Mouse (Mus musculus): ENCODE measurements around the gene Aff3. TPM values are rescaled to one million over a fixed set of nuclear protein-coding genes. Genes with fewer than 3 reads are reported as not detected.

The Aff3 gene
- polyA plus RNA-seq, 1 experiment from 2014 or later = 33.1 TPM

DNA sequence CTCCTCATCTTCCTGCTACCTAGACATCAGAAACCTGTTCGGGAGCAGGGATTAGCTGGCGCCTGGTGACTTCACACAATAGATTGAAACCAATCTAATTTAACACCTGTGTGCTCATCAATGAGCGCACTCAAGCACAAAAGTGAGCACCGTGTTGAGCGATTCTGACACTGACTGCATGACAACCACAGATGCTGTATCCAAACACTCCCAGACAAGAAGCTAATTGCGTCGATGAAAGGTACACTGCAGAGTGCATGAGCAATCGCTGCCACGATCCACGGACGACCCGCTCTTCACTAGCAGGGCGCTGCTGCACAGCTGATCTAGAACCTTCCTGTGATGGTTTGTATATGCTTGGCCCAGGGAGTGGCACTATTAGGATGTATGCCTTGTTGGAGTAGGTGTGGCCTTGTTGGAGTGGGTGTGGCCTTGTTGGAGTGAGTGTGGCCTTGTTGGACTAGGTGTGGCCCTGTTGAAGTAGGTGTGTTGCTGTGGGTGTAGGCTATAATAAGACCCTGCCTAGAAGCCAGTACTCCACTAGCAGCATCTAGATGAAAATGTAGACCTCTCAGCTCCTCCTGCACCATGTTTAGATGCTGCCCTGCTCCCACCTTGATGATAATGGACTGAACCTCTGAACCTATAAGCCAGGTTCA lies 161.2 kb downstream of the Aff3 start:
- ATAC-seq (ENCODE audit: low FRiP score) = peak; percentile 50
- no peak overlapping the region for H3K4me3 ChIP-seq (replicated peaks)
- 59% methylated on average over 13 of the region's 13 CpGs for WGBS

DNA sequence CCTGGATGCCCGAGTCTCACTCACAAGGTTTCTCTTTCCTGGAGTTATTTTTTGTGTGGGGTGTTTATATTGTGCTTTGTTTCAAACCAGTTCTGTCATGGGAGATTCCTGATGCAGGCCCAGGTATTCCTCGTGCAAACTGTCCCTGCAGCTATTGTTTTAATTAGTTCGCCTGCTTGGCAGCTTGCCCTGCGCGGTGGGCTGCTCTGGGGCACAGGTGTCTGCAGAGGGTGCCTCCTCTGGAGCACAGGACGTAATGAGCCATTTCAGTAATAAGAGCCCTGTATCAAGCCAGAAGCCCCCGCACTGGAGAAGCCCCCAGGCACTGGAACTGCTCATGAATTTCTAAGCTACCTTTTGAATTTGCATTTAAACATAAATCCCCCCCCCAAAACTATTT lies 162.0 kb downstream of the Aff3 start:
- Histone ChIP-seq H3K4me3 (replicated peaks) (no peak overlapping the region), H3K9me3 (replicated peaks) (no peaks in the 10 kb centered on the region), H3K4me2 (no peak overlapping the region), H3K36me3 (no peaks in the 10 kb centered on the region), H3K27me3 (replicated peaks) (no peaks in the 10 kb centered on the region), H3K9ac (replicated peaks) (no peak overlapping the region), H3K4me1 (peaks cover 27% of the 10 kb centered on the region), H3K27ac (replicated peaks) (peak overlapping the region; percentile 60)
- no peak for ATAC-seq (ENCODE audit: low FRiP score)
- WGBS = 30% methylated on average over 7 of the region's 7 CpGs

More for the DNA sequence above, 161.2 kb downstream of the Aff3 start:
- Histone ChIP-seq H3K4me2 (no peak overlapping the region), H3K9me3 (replicated peaks) (no peaks in the 10 kb centered on the region), H3K9ac (replicated peaks) (no peak overlapping the region), H3K4me1 (peaks cover 28% of the 10 kb centered on the region), H3K27me3 (replicated peaks) (no peaks in the 10 kb centered on the region), H3K36me3 (no peaks in the 10 kb centered on the region), H3K27ac (replicated peaks) (peak overlapping the region; percentile 58)

DNA sequence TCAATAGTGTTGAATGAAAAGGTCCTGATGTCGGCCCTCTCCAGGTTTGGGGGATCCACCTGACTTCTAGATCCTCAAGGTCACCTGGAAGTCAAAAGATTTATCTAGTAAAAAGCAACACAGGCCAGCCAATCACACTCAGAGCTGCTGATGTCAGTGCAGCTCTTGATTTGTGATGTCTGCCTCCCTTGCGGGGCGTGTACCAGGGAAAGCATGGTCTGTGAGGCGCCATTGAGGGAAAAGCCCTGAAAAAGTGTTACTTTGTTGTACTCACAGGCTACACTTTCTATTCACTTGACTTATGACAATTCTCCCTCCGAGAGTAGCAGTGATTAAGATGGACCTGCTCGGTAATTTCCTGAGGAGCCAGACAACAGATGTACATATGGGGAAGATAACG lies 163.5 kb downstream of the Aff3 start:
- H3K27me3 ChIP-seq (replicated peaks) = no peaks in the 10 kb centered on the region
- no peaks in the 10 kb centered on the region for H3K9me3 ChIP-seq (replicated peaks)
- no peak for ATAC-seq (ENCODE audit: low FRiP score)
- no peak overlapping the region for H3K9ac ChIP-seq (replicated peaks)
- H3K4me3 ChIP-seq (replicated peaks) = no peak overlapping the region
- no peak overlapping the region for H3K27ac ChIP-seq (replicated peaks)
- peaks cover 35% of the 10 kb centered on the region for H3K4me1 ChIP-seq
- H3K36me3 ChIP-seq = no peaks in the 10 kb centered on the region
- 65% methylated on average over 7 of the region's 7 CpGs for WGBS
- no peak overlapping the region for H3K4me2 ChIP-seq

DNA sequence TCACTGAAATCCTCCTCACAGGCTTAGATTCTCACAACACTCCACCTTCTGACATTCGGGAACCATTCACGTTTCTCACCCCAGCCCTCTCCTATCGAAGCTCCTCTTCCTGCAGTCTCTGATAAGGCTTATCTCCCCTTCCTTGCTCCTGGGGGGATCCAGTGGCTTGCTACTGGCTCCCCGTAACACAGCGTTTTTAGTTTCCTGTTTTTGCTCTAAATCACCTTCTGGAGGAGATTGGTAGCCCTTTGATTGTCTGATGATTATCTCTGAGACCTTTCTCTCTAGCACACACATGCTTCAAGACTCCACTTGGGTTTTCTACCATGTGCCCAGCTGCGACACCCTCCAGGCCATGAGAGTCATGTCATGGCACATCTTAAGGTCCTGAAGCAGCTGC lies 165.3 kb downstream of the Aff3 start:
- H3K4me3 ChIP-seq (replicated peaks) = no peak overlapping the region
- H3K27ac ChIP-seq (replicated peaks) = no peak overlapping the region
- H3K36me3 ChIP-seq = no peaks in the 10 kb centered on the region
- H3K9ac ChIP-seq (replicated peaks) = no peak overlapping the region
- no peaks in the 10 kb centered on the region for H3K9me3 ChIP-seq (replicated peaks)
- no peaks in the 10 kb centered on the region for H3K27me3 ChIP-seq (replicated peaks)
- ATAC-seq (ENCODE audit: low FRiP score) = no peak
- no peak overlapping the region for H3K4me2 ChIP-seq
- peaks cover 35% of the 10 kb centered on the region for H3K4me1 ChIP-seq
- WGBS = 88% methylated on average over 6 of the region's 6 CpGs

DNA sequence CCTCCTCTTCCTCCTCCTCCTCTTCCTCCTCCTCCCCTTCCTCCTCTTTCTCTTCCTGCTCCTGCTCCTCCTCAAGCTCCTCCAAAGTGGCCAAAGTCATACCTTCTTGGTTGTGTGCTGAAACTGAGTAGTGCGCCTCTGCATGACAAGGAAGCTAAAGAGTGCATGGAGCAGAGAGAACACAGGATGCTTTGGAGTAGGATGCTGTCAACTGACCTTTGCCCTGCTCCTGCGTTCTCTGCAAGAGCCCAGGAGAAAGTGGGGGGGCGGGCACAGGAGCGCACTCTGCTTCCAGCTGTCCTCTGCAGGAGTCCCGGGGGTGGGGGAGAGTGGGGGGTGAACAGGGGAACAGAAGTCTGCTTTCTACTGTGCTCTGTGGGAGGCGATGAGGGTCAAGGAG lies 167.2 kb downstream of the Aff3 start:
- ATAC-seq (ENCODE audit: low FRiP score) = no peak
- H3K27ac ChIP-seq (replicated peaks) = peak overlapping the region; percentile 56
- no peaks in the 10 kb centered on the region for H3K9me3 ChIP-seq (replicated peaks)
- no peaks in the 10 kb centered on the region for H3K36me3 ChIP-seq
- H3K4me2 ChIP-seq = no peak overlapping the region
- no peak overlapping the region for H3K9ac ChIP-seq (replicated peaks)
- H3K4me1 ChIP-seq = peaks cover 25% of the 10 kb centered on the region
- 41% methylated on average over 6 of the region's 6 CpGs for WGBS
- H3K27me3 ChIP-seq (replicated peaks) = no peaks in the 10 kb centered on the region
- no peak overlapping the region for H3K4me3 ChIP-seq (replicated peaks)

DNA sequence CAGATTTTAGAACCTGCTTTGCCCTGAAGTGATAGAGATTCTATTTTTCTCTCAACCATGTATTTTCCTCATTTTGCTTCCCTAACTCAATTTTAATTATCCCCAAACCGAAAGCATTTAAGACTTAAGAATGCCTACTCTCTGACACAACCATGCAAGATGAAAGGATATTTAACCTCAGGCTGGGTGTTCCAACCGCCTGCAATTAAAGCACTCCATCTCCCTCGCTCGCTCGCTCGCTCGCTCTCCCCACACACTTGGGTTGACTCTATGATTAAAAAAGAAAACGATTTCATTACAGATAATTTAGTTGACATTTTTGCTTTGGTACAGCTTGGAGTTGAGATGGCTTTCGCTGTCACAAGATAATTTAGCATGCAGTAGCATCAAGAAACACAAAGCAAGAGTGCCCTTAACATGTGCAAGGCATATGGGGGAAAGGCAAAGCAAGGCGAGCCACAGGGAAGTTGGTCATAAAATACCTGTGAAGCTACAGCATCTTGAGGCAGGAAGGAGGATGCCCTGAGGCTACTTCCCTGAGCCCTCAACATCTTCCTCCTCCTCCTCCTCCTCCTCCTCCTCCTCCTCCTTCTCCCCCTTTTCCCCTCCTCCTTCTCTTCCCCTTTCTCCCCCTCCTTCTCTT lies 167.7 kb downstream of the Aff3 start:
- H3K27ac ChIP-seq (replicated peaks) = peak overlapping the region; percentile 56
- no peak overlapping the region for H3K4me3 ChIP-seq (replicated peaks)
- no peaks in the 10 kb centered on the region for H3K27me3 ChIP-seq (replicated peaks)
- no peak overlapping the region for H3K4me2 ChIP-seq
- no peaks in the 10 kb centered on the region for H3K9me3 ChIP-seq (replicated peaks)
- H3K4me1 ChIP-seq = peaks cover 22% of the 10 kb centered on the region
- WGBS = 51% methylated on average over 10 of the region's 10 CpGs
- H3K9ac ChIP-seq (replicated peaks) = no peak overlapping the region
- 0 out of 2 replicates have a peak, but pooled peaks have one; percentile 69 for ATAC-seq (ENCODE audit: low FRiP score)
- no peaks in the 10 kb centered on the region for H3K36me3 ChIP-seq

DNA sequence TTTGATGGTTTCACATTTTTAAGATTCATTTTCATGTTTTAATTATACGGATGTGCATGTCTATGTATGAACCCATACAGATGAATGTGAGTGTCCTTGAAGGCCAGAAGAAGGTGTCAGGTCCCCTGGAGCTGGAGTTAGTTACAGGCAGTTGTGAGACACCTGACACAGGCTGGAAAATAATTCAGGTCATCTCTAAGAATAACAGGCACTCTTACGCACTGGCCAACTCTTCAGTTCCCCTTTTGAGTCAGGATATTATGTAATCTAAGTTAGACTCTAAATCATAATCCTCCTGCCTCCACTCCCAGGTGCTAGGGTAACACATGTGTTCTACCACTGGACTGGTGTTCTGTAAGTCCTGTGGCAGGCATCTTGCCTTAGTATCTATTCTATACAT lies 169.5 kb downstream of the Aff3 start:
- H3K36me3 ChIP-seq = no peaks in the 10 kb centered on the region
- H3K4me3 ChIP-seq (replicated peaks) = no peak overlapping the region
- WGBS = 95% methylated on average over 2 of the region's 2 CpGs
- H3K4me1 ChIP-seq = peaks cover 18% of the 10 kb centered on the region
- no peaks in the 10 kb centered on the region for H3K27me3 ChIP-seq (replicated peaks)
- H3K4me2 ChIP-seq = no peak overlapping the region
- no peaks in the 10 kb centered on the region for H3K9me3 ChIP-seq (replicated peaks)
- no peak overlapping the region for H3K27ac ChIP-seq (replicated peaks)
- ATAC-seq (ENCODE audit: low FRiP score) = no peak
- H3K9ac ChIP-seq (replicated peaks) = no peak overlapping the region

DNA sequence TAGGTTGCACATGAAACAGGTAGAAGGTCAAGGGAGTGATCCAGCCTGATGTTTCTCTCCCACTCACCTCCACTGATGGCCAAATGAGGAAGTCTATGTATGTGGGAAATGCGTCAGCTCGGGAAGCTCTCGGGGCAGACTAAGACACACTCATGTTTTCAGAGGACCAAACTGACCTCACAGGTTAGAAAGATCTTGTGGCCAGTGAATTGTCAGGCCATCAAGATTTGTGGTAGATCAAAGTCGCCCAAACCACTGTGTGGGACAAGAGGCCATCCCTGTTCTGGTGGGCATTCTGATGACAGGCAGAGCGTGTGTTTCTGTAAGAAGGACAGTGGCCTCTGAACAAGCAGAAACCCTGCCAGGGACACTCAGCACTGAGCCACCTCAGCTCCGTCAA lies 175.0 kb downstream of the Aff3 start:
- H3K4me2 ChIP-seq = no peak overlapping the region
- H3K36me3 ChIP-seq = no peaks in the 10 kb centered on the region
- ATAC-seq (ENCODE audit: low FRiP score) = no peak
- no peaks in the 10 kb centered on the region for H3K27me3 ChIP-seq (replicated peaks)
- H3K9ac ChIP-seq (replicated peaks) = no peak overlapping the region
- H3K4me3 ChIP-seq (replicated peaks) = no peak overlapping the region
- WGBS = 90% methylated on average over 6 of the region's 6 CpGs
- H3K4me1 ChIP-seq = peaks cover 14% of the 10 kb centered on the region; the same call in 1 of the 2 replicates
- no peak overlapping the region for H3K27ac ChIP-seq (replicated peaks)
- no peaks in the 10 kb centered on the region for H3K9me3 ChIP-seq (replicated peaks)

DNA sequence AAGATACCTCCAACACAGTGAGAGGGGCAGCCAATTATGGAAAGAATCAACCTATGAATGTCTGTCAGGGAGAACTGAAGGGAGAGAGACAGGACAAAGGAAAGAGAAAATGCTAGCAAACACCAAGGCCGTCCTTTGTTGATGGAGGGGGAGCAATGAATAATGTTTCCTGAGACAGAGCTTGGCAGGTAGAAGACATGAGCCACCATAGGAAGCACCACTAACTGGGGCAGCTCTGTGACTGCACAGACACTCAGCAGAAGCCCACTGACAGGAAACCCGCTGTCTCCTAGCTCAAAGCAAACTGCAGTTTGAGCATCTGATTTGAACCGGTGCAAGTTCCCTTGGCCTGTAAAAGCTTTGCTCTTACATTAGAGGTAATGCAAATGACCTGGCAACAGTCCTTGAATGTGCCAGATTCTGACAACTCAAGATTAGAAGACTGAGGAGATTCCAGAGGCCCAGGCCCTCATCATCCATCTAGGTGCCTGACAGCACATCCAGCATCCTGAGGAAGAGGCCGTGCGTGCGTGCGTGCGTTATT lies 176.0 kb downstream of the Aff3 start:
- Histone ChIP-seq H3K36me3 (no peaks in the 10 kb centered on the region), H3K4me2 (no peak overlapping the region), H3K9ac (replicated peaks) (no peak overlapping the region), H3K27me3 (replicated peaks) (no peaks in the 10 kb centered on the region), H3K9me3 (replicated peaks) (no peaks in the 10 kb centered on the region), H3K4me1 (peaks cover 14% of the 10 kb centered on the region; the same call in 1 of the 2 replicates), H3K27ac (replicated peaks) (no peak overlapping the region), H3K4me3 (replicated peaks) (no peak overlapping the region)
- ATAC-seq (ENCODE audit: low FRiP score) = no peak
- WGBS = 49% methylated on average over 8 of the region's 8 CpGs

DNA sequence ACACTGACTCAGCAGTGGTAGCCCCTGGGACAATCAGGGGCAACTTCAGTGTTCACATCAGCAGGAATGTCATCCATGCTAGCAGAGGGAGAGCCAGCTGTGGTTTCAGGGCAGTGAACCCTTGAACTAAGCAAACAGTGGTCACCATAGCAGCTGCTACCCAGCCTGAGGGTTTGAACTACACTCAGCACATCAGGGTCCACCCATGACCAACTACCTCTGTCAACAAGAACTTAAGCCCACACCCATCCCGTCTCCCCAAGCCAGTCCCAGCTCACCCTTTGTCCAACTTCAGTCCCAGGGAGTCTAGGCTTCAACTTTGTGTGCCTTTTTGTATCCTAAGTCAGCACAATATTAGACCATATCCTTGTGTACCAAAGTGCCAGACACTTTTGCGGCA lies 176.9 kb downstream of the Aff3 start:
- WGBS = 97% methylated on average over 2 of the region's 2 CpGs
- Histone ChIP-seq H3K36me3 (no peaks in the 10 kb centered on the region), H3K27me3 (replicated peaks) (no peaks in the 10 kb centered on the region), H3K4me3 (replicated peaks) (no peak overlapping the region), H3K9me3 (replicated peaks) (no peaks in the 10 kb centered on the region), H3K27ac (replicated peaks) (no peak overlapping the region), H3K4me2 (no peak overlapping the region), H3K9ac (replicated peaks) (no peak overlapping the region), H3K4me1 (peaks cover 18% of the 10 kb centered on the region; the same call in 1 of the 2 replicates)
- no peak for ATAC-seq (ENCODE audit: low FRiP score)

DNA sequence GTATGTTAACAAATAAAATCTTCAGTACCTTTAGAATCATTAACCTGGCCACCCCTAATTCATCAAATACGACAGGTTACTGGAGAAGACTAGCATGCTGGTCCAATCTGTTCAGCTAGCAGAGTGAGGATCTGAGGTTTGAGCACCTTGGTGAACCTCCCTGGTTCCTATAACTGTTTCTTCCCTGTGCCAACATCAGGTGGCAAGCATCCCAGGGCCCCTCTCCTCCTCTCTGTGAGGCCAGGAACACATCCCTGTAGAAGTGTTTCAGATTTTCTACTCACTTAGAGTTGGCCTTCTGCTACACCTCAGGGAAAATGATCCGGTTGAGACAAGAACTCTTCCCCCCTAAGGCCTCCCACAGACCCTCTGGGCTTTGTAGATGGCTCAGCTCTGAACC lies 181.6 kb downstream of the Aff3 start:
- Histone ChIP-seq H3K27me3 (replicated peaks) (no peaks in the 10 kb centered on the region), H3K27ac (replicated peaks) (no peak overlapping the region), H3K4me3 (replicated peaks) (no peak overlapping the region), H3K4me1 (0 out of 2 replicates have a peak, but pooled peaks cover 4% of the 10 kb centered on the region), H3K9me3 (replicated peaks) (no peaks in the 10 kb centered on the region), H3K9ac (replicated peaks) (no peak overlapping the region), H3K4me2 (no peak overlapping the region), H3K36me3 (no peaks in the 10 kb centered on the region)
- WGBS = 65% methylated on average over 2 of the region's 2 CpGs
- ATAC-seq (ENCODE audit: low FRiP score) = no peak

DNA sequence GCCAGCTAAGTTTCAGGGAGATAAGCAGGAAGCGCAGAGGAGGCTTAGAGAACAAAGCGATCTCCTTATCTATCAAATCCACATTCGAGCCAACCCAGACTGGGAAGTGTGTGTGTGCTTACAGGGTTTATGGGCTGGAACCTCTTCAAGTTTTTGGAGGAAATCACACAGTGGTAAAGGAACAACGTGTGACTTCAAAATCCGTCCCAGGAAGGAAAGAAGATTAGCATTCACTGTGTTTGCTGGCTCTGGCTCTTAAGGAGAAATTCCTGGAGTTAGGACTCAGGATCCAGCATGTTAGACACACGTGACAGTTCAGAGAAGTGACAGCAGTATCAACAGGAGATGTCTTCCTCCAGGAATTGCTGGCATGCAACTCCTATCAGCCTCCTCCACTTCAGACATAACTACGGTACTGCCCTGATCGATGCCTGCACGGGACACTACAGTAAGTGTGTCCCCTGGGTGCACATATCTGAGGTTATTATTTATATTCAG lies 186.5 kb downstream of the Aff3 start:
- Histone ChIP-seq H3K27me3 (replicated peaks) (no peaks in the 10 kb centered on the region), H3K4me3 (replicated peaks) (no peak overlapping the region), H3K9me3 (replicated peaks) (no peaks in the 10 kb centered on the region), H3K4me2 (no peak overlapping the region), H3K36me3 (no peaks in the 10 kb centered on the region), H3K27ac (replicated peaks) (no peak overlapping the region), H3K9ac (replicated peaks) (no peak overlapping the region), H3K4me1 (peaks cover 11% of the 10 kb centered on the region)
- WGBS = 66% methylated on average over 9 of the region's 9 CpGs
- no peak for ATAC-seq (ENCODE audit: low FRiP score)
